Mouse (Mus musculus) heart, adult 2 months (tissue): Measurements from ENCODE around the gene Mfsd12.

Source experiments
- CTCF ChIP-seq: fragments of 200-600 bp; IDR thresholded peaks from 2 replicates; pipeline ENCODE4 v1.8.1; 2022; ENCODE audit warnings: antibody characterized with exemption, mild to moderate bottlenecking, moderate library complexity
- EP300 ChIP-seq: fragments of 200-500 bp; IDR thresholded peaks from 2 replicates; pipeline ENCODE4 v1.6.1; 2011; ENCODE audit warnings: low read depth, low read length, control low read depth; ENCODE audit not compliant: insufficient read depth
- POLR2A ChIP-seq: fragments of 200-500 bp; IDR thresholded peaks from 2 replicates; pipeline ENCODE4 v1.6.1; 2011; ENCODE audit warnings: mild to moderate bottlenecking, low read depth, low read length, control low read depth; ENCODE audit not compliant: insufficient read depth

- TF ChIP-seq CTCF (no peak), POLR2A (no peak), EP300 (no peak)
These were observed 7.8 kb downstream of the Mfsd12 start for GRCm38 (mm10) chr10:81365073-81365472.
